Mouse (Mus musculus) stomach, postnatal 0 days (tissue): ENCODE measurements around the gene Spryd3. TPM values are rescaled to one million over a fixed set of nuclear protein-coding genes. Genes with fewer than 3 reads are reported as not detected.
A peak's percentile ranks its signal among the peaks of the same experiment; 100 is the strongest.

Experiments used
- ATAC-seq: fragments of 200-750 bp; cut with Nextera tagmentation; 2 replicates; pipeline ENCODE4 v1.8.0; 2017; ENCODE audit not compliant: low FRiP score, low TSS enrichment
- DNase-seq: peaks from one replicate; pipeline ENCODE4 v3.0.0-alpha.2; 2016; ENCODE audit warnings: low spot score
- H3K27ac ChIP-seq: fragments of 300-500 bp; sonication (generic); replicated peaks from 2 replicates; pipeline ENCODE4 v1.5.1; 2014; ENCODE audit warnings: mild to moderate bottlenecking, control low read depth
- H3K27me3 ChIP-seq: fragments of 300-500 bp; sonication (generic); 2 replicates; pipeline ENCODE4 v1.6.1; 2014; ENCODE audit warnings: low read length; ENCODE audit not compliant: control insufficient read depth, insufficient read depth
- H3K36me3 ChIP-seq: fragments of 300-500 bp; sonication (generic); 2 replicates; pipeline ENCODE4 v1.6.1; 2014; ENCODE audit warnings: low read length, mixed read lengths; ENCODE audit not compliant: control insufficient read depth, insufficient read depth
- H3K4me1 ChIP-seq: fragments of 300-500 bp; sonication (generic); replicated peaks from 2 replicates; pipeline ENCODE4 v1.6.1; 2014; ENCODE audit warnings: antibody characterized with exemption; ENCODE audit not compliant: control insufficient read depth, insufficient read depth
- H3K4me2 ChIP-seq: fragments of 300-500 bp; sonication (generic); replicated peaks from 2 replicates; pipeline ENCODE4 v1.6.1; 2014; ENCODE audit warnings: low read depth, mild to moderate bottlenecking, control low read depth, moderate library complexity
- H3K4me3 ChIP-seq: fragments of 300-500 bp; sonication (generic); 2 replicates; pipeline ENCODE4 v1.5.1; 2014; ENCODE audit warnings: low read depth, low read length, control low read depth
- H3K9ac ChIP-seq: fragments of 300-500 bp; sonication (generic); 2 replicates; pipeline ENCODE4 v1.6.1; 2014; ENCODE audit warnings: mild to moderate bottlenecking, low read length, control low read depth, mixed read lengths
- H3K9me3 ChIP-seq: fragments of 300-500 bp; sonication (generic); 2 replicates; pipeline ENCODE4 v1.6.1; 2016; ENCODE audit warnings: low read length; ENCODE audit not compliant: control insufficient read depth
- CTCF ChIP-seq: IDR thresholded peaks from 2 replicates; pipeline ENCODE4 v1.5.1; 2016; ENCODE audit warnings: antibody characterized with exemption, low read depth, mild to moderate bottlenecking, moderate library complexity
- EP300 ChIP-seq: optimal IDR thresholded peaks from 2 replicates; pipeline ENCODE3; 2016; ENCODE audit warnings: antibody characterized with exemption
- WGBS: fragments of 180-500 bp; shearing (Covaris S2); extraction: QIAGEN DNeasy Blood & Tissue Kit; methylation state at CpG from one replicate; pipeline ENCODE4 v1.1.7; 2014; 5-methylcytosine and 5-hydroxymethylcytosine counted together
- polyA plus RNA-seq: library from polyadenylated mRNA; unstranded; fragments of >200 nt; fragmentation: Nextera tagmentation; extraction: Ambion mirVana; gene quantifications from 2 replicates; pipeline ENCODE4 v1.2.1, GENCODE M21; 2015

The Spryd3 gene
- polyA plus RNA-seq, 1 experiment from 2014 or later, result 28.5 TPM

DNA sequence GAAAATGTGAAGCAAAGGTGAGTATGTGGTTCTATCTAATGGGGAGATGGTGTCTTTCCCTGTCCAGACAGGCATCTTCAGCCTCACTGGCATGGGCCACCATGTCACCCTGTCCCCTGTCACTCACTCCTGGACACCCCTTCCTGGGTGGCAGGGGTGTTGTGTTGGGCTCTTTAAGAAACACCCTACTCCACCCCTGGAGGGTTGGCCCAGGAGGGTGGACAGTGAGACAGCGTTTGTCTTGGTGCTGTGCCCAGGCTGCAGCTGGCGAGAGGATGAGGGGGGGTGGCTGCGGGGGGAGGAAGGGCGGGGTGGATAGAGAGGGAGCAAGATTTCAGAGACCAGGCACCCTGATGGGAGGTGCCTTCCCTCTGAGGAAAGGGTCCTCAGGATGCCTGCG, 30.7 kb downstream of the Spryd3 start:
- DNase-seq (peak; percentile 81), ATAC-seq (0 out of 2 replicates have a peak, but pooled peaks have one; percentile 8)
- TF ChIP-seq EP300, result no peak
- no peak for TF ChIP-seq CTCF
- Histone ChIP-seq H3K36me3 (peaks cover 13% of the 10 kb centered on the region; the same call in 1 of the 2 replicates), H3K27ac (peak overlapping the region; percentile 5; the same call in 1 of the 2 replicates), H3K4me2 (no peak overlapping the region), H3K9me3 (no peaks in the 10 kb centered on the region), H3K9ac (no peak overlapping the region), H3K4me1 (peaks cover 20% of the 10 kb centered on the region), H3K27me3 (no peaks in the 10 kb centered on the region), H3K4me3 (no peak overlapping the region)
- 21% methylated on average over 4 of the region's 5 CpGs for WGBS

- H3K4me3 ChIP-seq, result peak overlapping the region; percentile 62
- H3K4me1 ChIP-seq, result peaks cover 22% of the 10 kb centered on the region
- no peaks in the 10 kb centered on the region for H3K9me3 ChIP-seq
- H3K4me2 ChIP-seq, result peak overlapping the region; percentile 85
- H3K27me3 ChIP-seq, result no peaks in the 10 kb centered on the region
- H3K36me3 ChIP-seq, result peaks cover 6% of the 10 kb centered on the region; the same call in 1 of the 2 replicates
- H3K9ac ChIP-seq, result peak overlapping the region; percentile 69
- WGBS, result 27% methylated on average over 12 of the region's 12 CpGs
- no peak for DNase-seq
- TF ChIP-seq CTCF (no peak), EP300 (no peak)
- ATAC-seq, result peak; percentile 4; the same call in 1 of the 2 replicates
- H3K27ac ChIP-seq, result peak overlapping the region; percentile 93
Measured at GRCm38 (mm10) chr15:102103947-102104555, 32.0 kb downstream of the Spryd3 start.

DNA sequence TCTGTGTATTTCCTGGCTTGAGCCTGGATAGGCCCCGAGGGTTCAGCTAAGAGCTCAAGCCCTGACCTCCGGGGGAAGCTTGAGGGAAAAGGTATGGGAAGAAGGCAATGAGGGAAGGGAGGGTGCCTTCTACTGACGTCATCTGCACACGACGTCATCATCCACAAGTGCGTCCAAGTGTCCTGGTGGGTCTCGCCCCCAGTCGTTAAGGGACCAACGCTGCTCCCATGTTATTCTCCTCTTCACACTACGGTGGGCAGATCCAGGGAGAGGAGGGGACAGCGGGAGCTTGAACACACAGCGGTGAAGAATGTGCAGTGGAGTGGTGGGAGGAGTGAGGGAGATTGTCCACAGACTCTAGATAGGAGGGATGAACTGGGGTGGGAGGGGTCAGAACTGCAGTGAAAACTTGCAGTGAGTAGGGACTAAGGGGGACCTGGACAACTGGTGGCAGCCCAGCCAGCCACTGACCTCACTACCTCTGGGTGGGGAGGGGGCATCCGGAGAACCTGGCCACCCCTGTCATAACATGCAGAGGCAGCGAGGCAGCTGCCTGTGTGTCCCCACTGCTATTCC, 32.6 kb downstream of the Spryd3 start:
- peak overlapping the region; percentile 85 for H3K4me2 ChIP-seq
- no peak for DNase-seq
- peaks cover 19% of the 10 kb centered on the region for H3K4me1 ChIP-seq
- no peak for ATAC-seq
- H3K9ac ChIP-seq, result peak overlapping the region; percentile 69
- TF ChIP-seq CTCF (no peak), EP300 (no peak)
- H3K36me3 ChIP-seq, result peaks cover 6% of the 10 kb centered on the region; the same call in 1 of the 2 replicates
- WGBS, result 17% methylated on average over 14 of the region's 14 CpGs
- peak overlapping the region; percentile 93 for H3K27ac ChIP-seq
- H3K27me3 ChIP-seq, result no peaks in the 10 kb centered on the region
- no peaks in the 10 kb centered on the region for H3K9me3 ChIP-seq
- peak overlapping the region; percentile 62 for H3K4me3 ChIP-seq

- ATAC-seq, result no peak
- peaks cover 3% of the 10 kb centered on the region; the same call in 1 of the 2 replicates for H3K36me3 ChIP-seq
- 18% methylated on average over 6 of the region's 6 CpGs for WGBS
Measured at GRCm38 (mm10) chr15:102102548-102103121, 33.4 kb downstream of the Spryd3 start.

DNA sequence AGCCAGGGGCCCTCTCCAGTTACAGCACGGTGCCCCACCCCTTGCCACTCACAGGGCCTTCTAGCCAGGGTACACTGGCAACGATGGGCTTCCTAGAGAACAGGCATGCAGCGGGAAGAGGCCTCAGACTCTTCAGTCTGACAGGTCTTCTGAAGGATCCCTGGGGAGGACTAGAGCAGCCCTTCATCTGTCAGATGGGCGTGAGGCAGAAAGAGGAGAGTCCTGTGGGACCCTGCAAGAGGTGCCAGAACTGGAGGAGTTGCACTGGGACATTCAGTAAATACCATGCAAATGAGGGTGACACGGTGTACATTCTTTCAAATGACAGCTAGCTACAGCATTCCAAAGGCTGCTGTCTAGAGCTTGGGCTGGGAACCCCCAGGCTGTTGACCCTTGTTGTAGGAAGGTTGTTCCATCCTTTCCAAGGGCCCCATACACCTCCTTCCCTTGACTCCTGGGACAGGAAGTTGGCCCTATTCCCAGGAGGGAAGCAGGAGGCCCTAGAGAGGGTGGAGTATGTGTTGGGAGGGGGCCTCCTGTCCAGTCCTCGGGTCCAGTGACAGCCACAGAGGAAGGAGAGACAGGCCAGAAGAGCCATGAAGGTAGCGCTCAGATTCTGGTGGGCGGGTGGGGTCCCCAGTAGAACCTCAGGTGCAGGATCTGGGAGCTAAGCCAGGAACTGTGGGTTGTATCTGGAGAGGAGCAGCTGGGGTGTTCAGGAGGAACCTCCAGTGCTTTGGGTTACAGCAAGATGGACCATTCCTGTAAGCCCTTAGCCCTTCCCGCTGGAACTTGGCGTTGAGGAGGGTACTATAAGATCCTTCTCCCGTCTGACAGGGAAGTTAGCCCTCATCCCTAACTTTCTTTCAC, 34.1 kb downstream of the Spryd3 start:
- Histone ChIP-seq H3K4me2 (peak overlapping the region; percentile 85), H3K4me3 (peak overlapping the region; percentile 62), H3K27me3 (no peaks in the 10 kb centered on the region), H3K9me3 (no peaks in the 10 kb centered on the region), H3K27ac (peak overlapping the region; percentile 93), H3K4me1 (peaks cover 25% of the 10 kb centered on the region), H3K9ac (peak overlapping the region; percentile 71), H3K36me3 (0 out of 2 replicates have a peak, but pooled peaks cover 2% of the 10 kb centered on the region)
- ATAC-seq (peak; percentile 20), DNase-seq (peak; percentile 71)
- WGBS, result 13% methylated on average over 11 of the region's 11 CpGs
- TF ChIP-seq CTCF (no peak), EP300 (no peak)

More at GRCm38 (mm10) chr15:102102548-102103121, 33.4 kb downstream of the Spryd3 start:
- Histone ChIP-seq H3K4me3 (peak overlapping the region; percentile 62), H3K27ac (peak overlapping the region; percentile 93), H3K4me2 (peak overlapping the region; percentile 85), H3K4me1 (peaks cover 25% of the 10 kb centered on the region), H3K27me3 (no peaks in the 10 kb centered on the region), H3K9ac (peak overlapping the region; percentile 69), H3K9me3 (no peaks in the 10 kb centered on the region)
- TF ChIP-seq CTCF, result no peak
- TF ChIP-seq EP300, result no peak
- DNase-seq, result peak; percentile 63
